Mouse (Mus musculus) heart, adult 2 months (tissue): ENCODE measurements at regions not wholly inside any gene's neighbourhood (a gene's known extent, or its start where the extent isn't known, plus 50 kb on each side); places are given as distances from the start of the nearest gene placed in this dataset.

ENCODE experiments used
- CTCF ChIP-seq: fragments of 200-600 bp; IDR thresholded peaks from 2 replicates; pipeline ENCODE4 v1.8.1; 2022; ENCODE audit warnings: antibody characterized with exemption, mild to moderate bottlenecking, moderate library complexity
- EP300 ChIP-seq: fragments of 200-500 bp; IDR thresholded peaks from 2 replicates; pipeline ENCODE4 v1.6.1; 2011; ENCODE audit warnings: low read depth, low read length, control low read depth; ENCODE audit not compliant: insufficient read depth
- POLR2A ChIP-seq: fragments of 200-500 bp; IDR thresholded peaks from 2 replicates; pipeline ENCODE4 v1.6.1; 2011; ENCODE audit warnings: mild to moderate bottlenecking, low read depth, low read length, control low read depth; ENCODE audit not compliant: insufficient read depth

DNA sequence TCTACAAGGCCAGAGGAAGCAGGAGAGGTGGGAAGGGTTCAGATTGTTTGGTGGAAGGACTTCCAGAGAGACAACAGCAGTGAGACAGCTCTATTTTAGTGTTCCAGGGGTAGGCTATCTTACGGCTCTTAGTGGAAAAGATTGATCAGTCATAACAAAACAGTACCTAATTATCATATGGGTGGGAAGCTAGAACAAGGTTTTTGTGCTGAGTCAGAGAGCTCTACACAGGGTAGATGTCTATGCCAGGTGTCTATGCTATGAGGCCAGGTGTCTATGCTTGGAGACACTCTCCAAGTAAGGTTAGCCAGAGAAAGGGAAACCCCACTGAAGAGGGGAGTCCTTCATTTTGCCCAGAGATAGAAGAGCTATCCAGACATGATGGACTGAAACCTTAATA, 143.9 kb downstream of the Tmem26 start:
- no peak for TF ChIP-seq POLR2A
- no peak for TF ChIP-seq CTCF
- TF ChIP-seq EP300: no peak
